7 mouse cellular contexts compared by ENCODE assay signal in genomic region chr17:36866719-36867527, GRCm38 (mm10). TPM values are rescaled to one million over a fixed set of nuclear protein-coding genes. Genes with fewer than 3 reads are reported as not detected.
A peak's percentile ranks its signal among the peaks of the same experiment; 100 is the strongest.
DNase-seq lines count a peak whose midpoint lies in the region; ATAC-seq lines count a peak whose summit lies in the region.

Trim15 (minus strand) TSS chr17:36867210.

- intact Hi-C loops in left cerebral cortex, postnatal 36 days (cut with DNase I), result no loop called here

- peaks cover 4% of the 10 kb centered on the region; the same call in 1 of the 2 replicates for H3K27me3 ChIP-seq in intestine, embryonic 16.5 days (replicated peaks; ENCODE audit: control insufficient read depth, insufficient read depth, low read length)
- peaks cover 40% of the 10 kb centered on the region for H3K27me3 ChIP-seq in megakaryocyte, embryonic 14.5 days (replicated peaks)

- peak; percentile 97 for ATAC-seq in intestine, embryonic 16.5 days

- H3K36me3 ChIP-seq in intestine, embryonic 16.5 days (ENCODE audit: control insufficient read depth, insufficient read depth, low read length), result no peaks in the 10 kb centered on the region
- no peaks in the 10 kb centered on the region for H3K36me3 ChIP-seq in megakaryocyte, embryonic 14.5 days (replicated peaks; ENCODE audit: low read length)

- H3K4me2 ChIP-seq in intestine, embryonic 16.5 days (ENCODE audit: low read depth, low read length), result peak within 1 kb of the TSS; percentile 57

- 8% methylated on average over 29 of the region's 29 CpGs for WGBS in intestine, embryonic 16.5 days

- peak within 1 kb of the TSS; percentile 50 for H3K4me3 ChIP-seq in intestine, embryonic 16.5 days (ENCODE audit: low read length)
- peak within 1 kb of the TSS; percentile 88 for H3K4me3 ChIP-seq in megakaryocyte, embryonic 14.5 days (replicated peaks)

- peak within 1 kb of the TSS; percentile 85 for H3K27ac ChIP-seq in intestine, embryonic 16.5 days (ENCODE audit: low read length)

- 0 out of 2 replicates have a peak, but pooled peaks cover 4% of the 10 kb centered on the region for H3K4me1 ChIP-seq in intestine, embryonic 16.5 days (ENCODE audit: control insufficient read depth, insufficient read depth, low read length)
- H3K4me1 ChIP-seq in megakaryocyte, embryonic 14.5 days, result peaks cover 58% of the 10 kb centered on the region

- DNase-seq in R1 (ENCODE audit: low read depth, low spot score), result peak; percentile 48
- DNase-seq in embryo, embryonic 9.5 days (ENCODE audit: extremely low spot score), result peak; percentile 20
- no peak for DNase-seq in thymus, postnatal 25 days
- no peak for DNase-seq in cerebellum, adult 9-10 months
- DNase-seq in left cerebral cortex, postnatal 36 days (ENCODE audit: low spot score in 2 of 2), result no peak

- H3K9ac ChIP-seq in intestine, embryonic 16.5 days (ENCODE audit: low read depth, low read length), result peak within 1 kb of the TSS; percentile 72

- no peaks in the 10 kb centered on the region for H3K9me3 ChIP-seq in intestine, embryonic 16.5 days (ENCODE audit: control insufficient read depth, low read length)
- H3K9me3 ChIP-seq in megakaryocyte, embryonic 14.5 days, result no peaks in the 10 kb centered on the region

RNA-seq across cellular contexts. Expression of gene Trim15, which starts in this region (rescaled TPM):
- 8.5 and 11.6 TPM in 2 replicates for polyA plus RNA-seq in intestine, embryonic 16.5 days (2015; fragmentation: Nextera tagmentation; extraction: Ambion mirVana)
- polyA plus RNA-seq in megakaryocyte, embryonic 14.5 days (2012; ENCODE audit: insufficient read depth, low replicate concordance), result not detected in 2 replicates
- total RNA-seq in left cerebral cortex, postnatal 36 days (2021), result not detected

Comparison
In these comparisons a context has a peak if more than half of its experiments do, and no peak if none do; other contexts are left out.
1. DNase-seq: peak in R1 (single experiment) and embryo, embryonic 9.5 days (single experiment); none in thymus, postnatal 25 days (single experiment), cerebellum, adult 9-10 months (single experiment) and left cerebral cortex, postnatal 36 days (0 of 2).